Mouse (Mus musculus) gastrocnemius, adult 8-10 months (tissue): Measurements from ENCODE around the gene Urod. TPM values are rescaled to one million over a fixed set of nuclear protein-coding genes. Genes with fewer than 3 reads are reported as not detected.
A peak's percentile ranks its signal among the peaks of the same experiment; 100 is the strongest.

Experiments used
- DNase-seq, 2 experiments: peaks; one replicate each; pipeline ENCODE4 v3.0.0; 2022; ENCODE audit warnings: low spot score in 2 of 2
- total RNA-seq, 4 experiments: library from RNA; stranded (reverse); gene quantifications; 2 replicates each; pipeline ENCODE4 v1.2.4; 2022

Gene Urod
- total RNA-seq, 4 experiments from 2014 or later: 63.0 to 69.1 (median 65.4) TPM

DNA sequence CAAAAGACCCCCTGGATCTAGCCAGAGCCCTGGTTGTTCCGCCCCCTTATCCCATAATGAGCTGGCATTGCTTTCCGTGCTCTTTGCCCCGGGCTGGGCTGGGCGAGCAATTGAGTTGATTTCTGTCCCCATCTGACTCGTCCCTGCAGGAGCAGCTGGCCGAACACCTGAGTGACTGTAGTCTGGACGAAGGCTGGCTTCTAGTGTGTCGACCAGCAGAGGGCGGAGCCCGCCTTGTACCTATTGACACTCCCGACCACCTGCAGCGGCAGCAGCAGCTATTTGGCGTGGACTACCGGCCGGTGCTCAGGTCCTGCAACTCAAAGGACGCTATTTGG is 1.6 kb upstream of the Urod start:
- DNase-seq: peak in 1 of 2 experiments; percentile 34

DNA sequence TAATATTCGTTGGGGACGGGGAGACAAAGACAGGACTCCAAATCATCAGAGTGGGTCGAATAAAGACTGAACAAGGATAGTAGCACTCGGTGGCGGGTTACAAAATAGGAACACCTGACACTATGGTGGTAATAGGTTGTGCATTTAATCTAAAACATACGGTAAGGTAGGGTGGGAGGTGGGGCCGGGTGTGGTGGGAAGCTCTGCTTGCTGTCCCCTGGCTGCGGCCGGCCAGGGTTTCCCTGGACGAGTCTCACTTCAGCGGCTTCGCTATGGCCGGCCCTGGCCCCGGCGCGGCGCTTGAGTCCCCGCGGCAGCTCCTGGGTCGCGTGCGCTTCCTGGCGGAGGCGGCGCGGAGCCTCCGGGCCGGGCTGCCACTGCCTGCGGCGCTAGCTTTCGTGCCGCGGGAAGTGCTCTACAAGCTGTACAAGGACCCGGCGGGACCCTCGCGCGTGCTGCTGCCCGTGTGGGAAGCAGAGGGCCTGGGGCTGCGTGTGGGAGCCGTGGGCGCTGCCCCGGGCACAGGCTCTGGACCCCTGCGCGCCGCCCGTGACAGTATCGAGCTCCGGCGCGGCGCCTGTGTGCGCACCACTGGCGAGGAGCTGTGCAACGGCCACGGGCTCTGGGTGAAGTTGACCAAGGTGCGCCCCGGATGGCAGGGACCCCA is 1.1 kb upstream of the Urod start, which contains the start of gene Hectd3:
TSS of gene Hectd3 (plus strand) at position 187 of the 667 bp plus-strand sequence.
- peak in 1 of 2 experiments; percentile 40 for DNase-seq

DNA sequence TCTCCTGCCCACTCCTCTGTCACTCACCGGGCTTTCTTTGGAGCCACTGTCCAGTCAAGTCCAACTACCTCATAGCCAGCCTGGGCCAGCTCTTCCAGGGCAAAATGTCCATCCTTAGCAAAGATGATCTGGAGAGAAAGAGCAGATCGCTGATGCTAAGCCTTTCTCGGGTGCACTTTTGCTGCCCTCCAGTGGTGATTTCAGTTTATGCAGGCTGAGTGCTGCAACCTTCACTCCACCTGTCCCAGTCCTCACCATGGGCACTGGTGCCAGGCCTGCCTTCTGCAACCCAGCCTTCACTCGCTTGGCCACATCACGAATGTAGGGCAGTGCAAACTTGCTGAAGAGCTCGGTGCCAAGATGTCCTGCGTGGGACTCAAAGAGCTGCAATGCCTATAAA is 2.8 kb downstream of the Urod start:
- DNase-seq: peak; percentile 76

DNA sequence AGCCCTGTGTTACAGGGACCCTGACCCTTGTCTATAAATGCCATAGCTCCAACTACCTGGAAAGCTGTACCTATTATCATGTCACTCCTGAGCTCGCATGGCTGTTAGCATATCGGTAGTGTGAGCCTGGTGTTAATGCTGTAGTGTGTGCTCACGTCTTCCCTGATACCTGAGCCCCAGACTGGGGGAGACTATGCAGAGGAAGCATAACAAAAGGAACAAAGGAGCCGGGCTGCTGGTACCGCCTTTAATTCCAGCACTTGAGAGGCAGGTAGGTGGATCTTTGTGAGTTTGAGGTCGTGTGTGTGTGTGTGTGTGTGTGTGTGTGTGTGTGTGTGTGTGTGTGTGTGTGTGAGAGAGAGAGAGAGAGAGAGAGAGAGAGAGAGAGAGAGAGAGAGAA is 4.5 kb downstream of the Urod start:
- DNase-seq: no peak

DNA sequence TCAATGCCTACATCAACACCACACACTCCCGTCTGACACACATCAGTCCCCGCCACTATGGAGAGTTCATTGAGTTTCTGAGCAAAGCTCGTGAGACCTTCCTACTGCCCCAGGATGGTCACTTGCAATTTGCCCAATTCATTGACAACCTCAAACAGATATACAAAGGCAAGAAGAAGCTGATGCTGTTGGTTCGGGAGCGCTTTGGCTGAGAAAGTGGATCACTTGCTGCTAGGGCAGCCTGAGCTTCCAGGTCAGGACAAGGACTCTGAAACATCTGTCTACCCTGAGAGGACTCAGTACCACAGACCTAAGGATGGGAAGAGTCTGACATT is 7.1 kb downstream of the Urod start:
- DNase-seq: no peak

DNA sequence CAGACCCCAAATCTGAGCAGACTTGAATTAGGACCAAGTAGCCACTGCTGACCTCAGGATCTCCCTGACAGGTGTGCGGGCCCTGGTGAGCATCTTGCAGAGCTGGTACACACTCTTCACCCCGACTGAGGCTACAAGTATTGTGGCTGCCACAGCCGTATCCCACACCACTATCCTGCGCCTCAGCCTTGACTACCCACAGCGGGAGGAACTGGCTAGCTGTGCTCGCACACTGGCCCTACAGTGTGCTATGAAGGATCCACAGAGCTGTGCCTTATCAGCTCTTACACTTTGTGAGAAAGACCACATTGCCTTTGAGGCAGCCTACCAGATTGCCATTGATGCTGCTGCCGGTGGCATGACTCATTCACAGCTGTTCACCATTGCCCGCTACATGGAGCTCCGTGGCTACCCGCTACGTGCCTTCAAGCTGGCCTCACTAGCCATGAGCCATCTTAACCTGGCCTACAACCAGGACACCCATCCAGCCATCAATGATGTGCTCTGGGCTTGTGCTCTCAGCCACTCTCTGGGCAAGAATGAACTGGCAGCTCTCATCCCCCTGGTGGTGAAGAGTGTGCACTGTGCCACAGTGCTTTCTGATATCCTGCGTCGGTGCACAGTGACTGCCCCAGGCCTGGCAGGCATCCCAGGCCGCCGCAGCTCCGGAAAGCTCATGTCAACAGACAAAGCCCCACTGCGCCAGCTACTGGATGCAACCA is 7.7 kb downstream of the Urod start:
- peak in 1 of 2 experiments; percentile 42 for DNase-seq

DNA sequence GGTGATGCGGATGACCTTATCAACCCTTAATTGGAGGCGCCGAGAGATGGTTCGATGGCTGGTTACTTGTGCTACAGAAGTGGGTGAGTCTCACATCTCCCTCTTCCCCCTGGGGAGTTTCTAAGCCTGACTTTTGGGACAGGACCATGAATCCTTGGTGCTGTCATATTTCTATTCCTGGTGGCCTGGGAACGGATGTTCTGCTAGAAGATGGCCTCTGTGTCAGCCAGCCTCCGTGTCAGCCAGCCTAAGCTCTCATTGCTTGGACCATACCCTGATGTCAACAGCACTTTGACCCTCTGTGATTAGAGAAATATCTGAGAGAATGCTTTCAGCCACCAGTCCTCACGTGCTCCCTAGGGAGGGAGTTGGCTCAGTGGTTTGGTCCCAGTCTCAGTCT is 8.5 kb downstream of the Urod start:
- DNase-seq: no peak

DNA sequence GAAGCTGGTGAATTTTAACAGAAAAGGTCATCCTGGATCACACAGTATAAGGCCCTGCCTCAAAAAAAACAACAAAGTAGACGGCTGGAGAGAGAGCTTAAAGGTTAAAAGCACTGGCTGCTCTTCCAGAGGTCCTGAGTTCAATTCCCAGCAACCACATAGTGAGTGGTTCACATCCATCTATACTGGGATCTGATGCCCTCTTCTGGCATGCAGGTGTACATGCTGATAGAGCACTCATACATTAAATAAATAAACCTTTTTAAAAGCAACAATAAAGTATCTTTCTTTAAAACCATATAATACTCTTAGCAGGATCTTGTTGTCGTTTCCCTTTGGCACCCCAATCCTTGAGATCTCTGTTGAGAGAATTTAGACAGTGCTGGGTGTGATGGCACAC is 17.7 kb downstream of the Urod start:
- DNase-seq: no peak

DNA sequence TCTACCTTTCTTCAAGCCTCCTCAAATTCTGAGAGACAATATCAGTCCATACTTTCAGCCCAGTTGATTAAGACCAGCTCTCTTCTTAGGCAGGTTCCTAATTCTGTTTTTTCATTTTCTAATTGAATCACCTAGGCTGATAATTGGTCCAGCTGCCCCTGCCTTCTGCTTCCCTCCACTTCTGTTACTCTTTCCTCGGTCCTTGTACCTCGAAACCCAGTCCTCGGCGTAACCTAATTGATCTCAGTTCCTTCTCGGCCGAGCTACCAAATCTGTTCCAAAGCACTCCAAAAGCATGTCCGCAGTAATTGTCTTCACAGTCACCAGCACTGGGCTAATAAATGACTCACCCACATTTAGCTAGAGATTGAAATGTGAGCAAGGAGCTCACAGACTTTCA is 39.3 kb downstream of the Urod start:
- DNase-seq: no peak

DNA sequence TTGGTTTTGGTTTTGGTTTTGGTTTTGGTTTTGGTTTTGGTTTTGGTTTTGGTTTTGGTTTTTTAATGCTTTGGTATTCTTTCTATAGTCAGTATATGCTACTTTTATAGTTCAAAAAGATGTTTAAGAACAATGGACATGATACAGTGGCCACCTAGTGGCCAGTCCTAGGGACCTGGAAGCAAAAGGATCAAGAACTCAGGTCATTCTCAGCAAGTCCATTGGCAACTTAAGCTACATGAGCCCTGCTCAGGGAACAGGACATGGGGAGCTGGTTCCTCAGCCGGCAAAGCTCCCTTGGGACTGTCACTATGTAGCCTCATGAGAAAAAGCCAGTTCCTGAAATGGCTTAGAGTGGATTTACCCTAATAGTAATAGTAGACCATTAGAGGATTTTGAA is 42.6 kb downstream of the Urod start:
- DNase-seq: no peak

DNA sequence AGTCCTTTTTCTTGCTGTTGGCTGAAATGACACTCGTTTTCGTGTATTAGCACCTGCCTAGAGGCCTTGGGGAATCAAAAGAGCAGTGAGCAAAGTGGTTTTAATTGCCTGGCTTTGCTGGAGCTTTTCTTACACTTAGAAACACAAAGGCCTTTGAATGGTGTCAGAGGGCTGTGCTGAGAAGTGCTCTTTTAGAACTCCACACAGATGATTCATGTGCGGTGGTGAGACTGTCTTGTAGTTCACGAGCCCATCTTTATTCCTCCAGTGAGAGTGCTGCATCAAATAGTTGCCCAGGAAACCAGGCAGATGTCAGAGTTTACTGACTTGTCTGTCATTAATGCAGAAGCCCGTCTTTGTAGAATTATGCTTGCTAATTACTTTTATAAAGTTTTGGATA is 50.2 kb downstream of the Urod start:
- no peak for DNase-seq

DNA sequence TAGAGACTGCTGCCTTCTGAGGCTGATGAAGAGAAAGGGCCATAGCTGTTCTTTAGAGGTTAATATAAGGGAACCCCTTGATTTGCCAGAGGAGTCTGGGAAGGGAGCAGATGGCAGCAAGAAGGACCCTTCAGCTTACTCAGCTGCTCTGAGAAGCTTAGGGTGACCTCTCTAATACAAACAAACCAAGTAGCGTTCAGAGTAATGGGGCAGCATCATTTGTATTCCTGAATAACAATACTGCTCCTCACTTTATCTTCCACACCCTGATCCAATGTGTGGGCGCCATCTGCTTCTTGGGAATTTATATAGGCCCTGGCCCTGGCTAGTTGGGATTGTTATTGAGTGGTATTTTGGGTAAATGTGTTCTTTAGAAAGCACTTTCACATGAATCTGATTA is 51.5 kb downstream of the Urod start:
- no peak for DNase-seq

Other genes starting within 250 kb of the Urod start
- gene Toe1, start 186.8 kb downstream of the Urod start, total RNA-seq: 1 to 10 TPM; 4.1 to 6.1 (median 4.5) TPM
- 1 to 10 TPM in 1 of 4 experiments, under 1 TPM in 3; 0.58 to 1.1 (median 0.87) TPM for gene Mutyh, start 186.7 kb downstream of the Urod start, total RNA-seq
- 1 to 10 TPM in 3 of 4 experiments, under 1 TPM in 1; 0.78 to 1.8 (median 1.3) TPM for gene Hpdl, start 172.7 kb downstream of the Urod start, total RNA-seq
- under 1 TPM; 0.05 to 0.17 (median 0.07) TPM for gene Zswim5, start 117.0 kb downstream of the Urod start, total RNA-seq
- gene Hectd3, start 904 bp upstream of the Urod start, total RNA-seq: 10 to 100 TPM; 11.5 to 19.0 (median 14.5) TPM
- gene Eif2b3, start 25.0 kb upstream of the Urod start, total RNA-seq: 10 to 100 TPM; 18.3 to 24.1 (median 22.3) TPM
- gene Ptch2, start 101.7 kb upstream of the Urod start, total RNA-seq: under 1 TPM; 0.22 to 0.76 (median 0.69) TPM
- gene Btbd19, start 131.3 kb upstream of the Urod start, total RNA-seq: 1 to 10 TPM; 1.6 to 3.2 (median 1.8) TPM
- not detected for gene Tctex1d4, start 132.4 kb upstream of the Urod start, total RNA-seq
- gene Plk3, start 139.6 kb upstream of the Urod start, total RNA-seq: under 1 TPM; 0.29 to 0.89 (median 0.46) TPM
- gene Rps8, start 161.8 kb upstream of the Urod start, total RNA-seq: 100 to 1,000 TPM; 486 to 610 (median 547) TPM
- not detected for gene Kif2c, start 188.2 kb upstream of the Urod start, total RNA-seq